Mouse (Mus musculus): ENCODE results near the gene 2010111I01Rik.
A peak's percentile ranks its signal among the peaks of the same experiment; 100 is the strongest.
"Not testable (repeated sequence)": the region's sequence is repeated elsewhere in the genome, so short reads cannot be mapped to it uniquely, and the experiment has no call there.

2010111I01Rik gene

GRCm38 (mm10) chr13:63206396-63206795 is 241.7 kb downstream of the 2010111I01Rik start:
- no peak for DNase-seq (ENCODE audit: low spot score)

DNA sequence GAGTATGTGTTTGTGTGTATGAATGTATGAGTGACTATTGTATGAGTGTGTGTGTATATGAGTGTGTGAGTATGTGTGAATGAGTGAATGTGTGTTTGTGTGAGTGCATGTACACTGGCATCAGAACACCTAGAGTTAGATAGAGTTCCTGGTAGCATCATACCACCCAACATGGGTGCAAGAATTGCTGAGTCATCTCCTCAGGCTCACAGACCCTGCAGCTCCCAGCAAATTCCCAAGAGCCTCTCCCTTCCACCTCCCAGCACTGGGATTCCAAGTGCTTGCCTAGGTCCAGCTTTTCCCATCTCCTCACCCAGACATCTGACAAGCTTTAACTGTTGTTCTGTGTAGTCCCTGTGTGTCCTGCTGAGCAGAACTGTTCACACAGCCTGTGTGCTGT is 251.8 kb downstream of the 2010111I01Rik start:
- DNase-seq (ENCODE audit: low spot score): no peak

DNA sequence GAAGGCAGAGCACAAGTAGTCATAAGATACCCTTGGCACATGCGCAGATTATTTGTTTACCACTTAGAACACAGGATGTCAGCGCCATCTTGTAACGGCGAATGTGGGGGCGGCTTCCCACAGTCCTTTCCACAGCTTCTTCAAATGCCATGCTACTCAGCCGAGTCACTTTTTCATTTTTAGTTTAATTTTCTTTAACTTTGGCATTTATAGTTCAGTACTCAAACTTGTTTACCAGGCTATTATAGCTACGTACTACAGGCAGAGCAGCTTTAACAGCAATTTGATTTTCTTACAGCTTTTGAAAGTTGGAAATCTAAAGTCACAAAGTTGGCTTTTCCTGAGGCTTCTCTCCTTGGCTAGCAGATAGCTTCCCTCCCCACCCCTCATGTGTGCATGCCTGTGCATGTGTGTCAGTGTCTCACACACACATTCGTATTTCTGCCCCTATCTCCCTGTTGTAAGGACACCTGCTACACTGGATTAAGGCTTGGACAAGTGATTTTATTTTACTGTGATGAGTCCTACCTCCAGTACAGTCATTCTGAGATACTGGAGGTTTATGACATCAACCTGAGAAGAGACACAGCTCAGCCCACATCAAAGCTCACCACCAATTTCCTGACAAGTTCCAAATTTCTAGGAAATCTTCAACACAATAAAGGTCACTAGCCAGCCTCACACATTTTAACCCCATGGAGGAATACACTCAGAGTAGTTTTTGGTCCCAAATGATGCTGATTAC is 258.5 kb downstream of the 2010111I01Rik start:
- DNase-seq (ENCODE audit: low spot score): peak; percentile 72

DNA sequence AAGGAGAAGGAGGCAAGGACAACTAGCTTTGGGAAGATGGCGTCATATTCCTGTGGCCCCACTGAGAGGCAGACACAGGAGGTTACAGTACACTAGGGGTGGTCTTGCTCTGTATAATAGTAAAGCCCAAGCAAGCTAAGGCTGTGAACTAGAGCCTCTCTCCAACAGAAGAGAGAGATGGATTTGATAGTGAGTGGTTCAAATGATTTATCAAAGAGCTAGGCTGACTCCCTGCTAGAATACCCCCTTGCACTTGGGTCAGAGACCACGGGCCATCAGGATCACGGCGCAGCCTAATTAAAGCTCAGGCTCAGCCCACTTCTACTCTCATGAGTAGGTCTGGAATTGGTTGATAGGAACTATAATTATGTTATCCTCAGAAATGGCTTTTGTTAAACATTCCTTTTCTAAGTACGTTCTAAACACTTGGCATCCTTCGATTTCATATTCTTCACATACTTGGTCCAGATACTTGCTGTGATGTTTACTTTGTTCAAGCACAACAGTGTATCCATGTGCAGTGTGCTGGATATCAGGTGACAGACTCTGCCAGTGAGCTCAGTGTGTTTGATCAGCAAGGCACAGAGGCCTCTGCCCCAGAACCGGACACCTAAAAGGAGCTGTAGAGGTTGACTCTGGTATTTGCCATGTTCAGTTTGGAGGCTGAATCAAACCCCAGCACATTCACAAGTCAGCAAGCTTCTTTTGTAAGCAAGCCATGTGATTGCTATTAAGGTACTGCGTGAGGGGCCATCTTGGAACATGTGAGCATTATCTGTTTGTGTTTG is 261.3 kb downstream of the 2010111I01Rik start:
- no peak for DNase-seq (ENCODE audit: low spot score)

DNA sequence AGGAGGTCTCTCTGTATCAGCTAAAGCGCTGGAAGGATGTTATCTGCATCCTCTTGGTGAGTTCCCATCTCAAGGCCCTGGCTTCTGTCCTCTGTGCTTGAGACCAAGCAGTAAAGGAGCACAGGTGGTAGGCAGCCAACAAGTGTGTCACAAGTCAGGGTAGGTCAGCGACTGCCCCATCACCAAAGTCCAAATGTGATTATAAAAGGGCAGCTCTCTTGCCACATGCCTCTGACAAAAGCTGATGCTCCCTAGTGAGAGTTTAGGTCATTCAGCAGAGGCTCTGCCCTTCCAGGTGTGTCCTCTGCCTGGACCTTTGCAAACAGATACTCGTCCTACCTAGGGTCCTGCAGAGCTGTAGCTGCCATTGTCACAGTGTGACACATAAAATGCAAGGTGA is 263.1 kb downstream of the 2010111I01Rik start:
- no peak for DNase-seq (ENCODE audit: low spot score)

DNA sequence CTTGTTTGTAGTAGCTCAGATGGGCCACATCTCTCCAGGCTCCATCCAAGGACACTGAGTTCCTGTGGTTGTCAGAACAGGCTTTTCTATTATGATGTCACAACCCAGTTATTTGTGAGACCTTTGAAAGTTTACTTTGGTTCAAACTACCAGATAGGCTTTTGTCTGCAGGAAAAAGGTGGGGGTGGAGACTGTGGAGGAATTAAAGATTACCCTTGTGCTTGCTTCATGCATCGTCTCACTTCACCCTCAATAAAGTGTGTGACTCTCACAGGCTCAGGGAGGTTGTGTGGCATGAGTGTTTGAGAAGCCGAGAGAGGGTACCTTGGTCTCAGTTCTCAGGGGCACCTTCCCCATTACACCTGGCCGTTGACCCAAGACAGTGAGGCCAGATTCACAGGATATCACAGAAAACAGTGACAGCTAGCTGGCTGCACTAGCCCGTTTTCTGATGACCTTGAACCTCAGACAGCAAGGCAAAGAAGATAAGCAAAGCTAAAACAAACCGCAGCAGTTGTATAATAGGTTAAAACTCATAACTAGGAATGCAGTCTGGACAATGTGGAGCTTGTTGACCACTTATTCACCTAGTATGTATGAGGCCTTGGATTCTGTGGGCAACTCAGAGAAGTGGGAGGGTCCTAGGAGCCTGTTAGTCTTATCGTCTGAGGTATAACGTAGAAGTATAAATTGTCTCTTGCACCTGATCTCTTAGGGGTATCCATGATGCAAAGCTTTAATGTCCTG is 266.4 kb downstream of the 2010111I01Rik start:
- no peak for DNase-seq (ENCODE audit: low spot score)

DNA sequence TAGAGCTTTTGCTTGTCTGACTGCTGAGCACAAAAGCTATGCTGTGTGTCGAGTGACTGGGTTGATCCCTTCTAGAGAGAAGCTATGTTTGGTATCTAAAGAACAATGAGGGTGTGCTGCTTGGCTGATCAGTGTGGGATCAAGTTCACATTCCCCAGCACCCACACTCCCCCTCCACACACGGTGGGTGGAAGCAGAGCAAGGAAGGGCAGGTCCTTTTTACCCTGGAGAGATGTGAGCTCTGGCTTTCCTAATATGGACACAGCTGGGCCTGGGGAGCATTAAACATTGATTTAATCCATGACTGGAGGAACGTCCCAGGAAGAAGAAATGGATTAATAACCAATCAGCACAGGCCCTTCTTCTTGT is 267.0 kb downstream of the 2010111I01Rik start:
- DNase-seq (ENCODE audit: low spot score): no peak

DNA sequence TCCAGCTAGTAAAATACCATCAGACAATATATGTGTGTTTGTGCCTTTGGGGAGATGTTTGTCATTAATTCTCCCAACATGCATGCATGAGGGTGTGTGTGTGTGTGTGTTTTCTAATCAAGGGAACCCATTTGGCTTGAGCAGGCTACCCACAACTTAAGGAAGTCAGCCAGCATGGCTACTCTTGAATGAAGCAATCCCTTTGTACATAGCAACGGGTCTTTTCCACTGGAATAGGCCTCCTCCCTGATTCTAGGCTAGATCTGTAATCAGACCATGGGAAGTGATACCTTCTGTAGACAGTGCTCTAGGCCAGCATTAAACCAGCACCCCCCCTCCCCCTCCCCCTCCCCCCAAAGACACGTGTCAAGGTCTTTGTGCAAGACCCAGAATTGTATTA is 267.9 kb downstream of the 2010111I01Rik start:
- no peak for DNase-seq (ENCODE audit: low spot score)

- not testable (repeated sequence) for DNase-seq (ENCODE audit: low spot score)
Measured at GRCm38 (mm10) chr13:63234520-63234919, 269.8 kb downstream of the 2010111I01Rik start.

DNA sequence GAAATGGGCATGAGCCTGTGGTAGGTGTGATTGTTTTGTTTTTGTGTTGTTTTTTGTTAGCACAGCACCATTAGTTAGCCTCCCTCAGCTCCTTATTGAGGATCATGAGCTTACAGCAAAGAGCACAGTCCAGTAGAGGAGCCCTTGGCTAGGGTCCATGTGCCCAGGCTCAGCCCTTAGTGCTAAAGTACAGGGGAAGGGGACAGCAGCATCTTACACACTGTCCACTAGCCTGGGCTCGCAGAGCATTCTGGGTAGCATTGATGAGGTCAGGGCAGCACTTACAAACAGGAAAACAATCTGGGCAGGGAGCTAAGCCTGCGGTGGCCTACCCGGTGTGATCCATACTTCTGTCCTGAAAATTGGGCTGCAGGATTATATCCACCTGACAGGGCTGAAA is 270.9 kb downstream of the 2010111I01Rik start:
- DNase-seq (ENCODE audit: low spot score): no peak

DNA sequence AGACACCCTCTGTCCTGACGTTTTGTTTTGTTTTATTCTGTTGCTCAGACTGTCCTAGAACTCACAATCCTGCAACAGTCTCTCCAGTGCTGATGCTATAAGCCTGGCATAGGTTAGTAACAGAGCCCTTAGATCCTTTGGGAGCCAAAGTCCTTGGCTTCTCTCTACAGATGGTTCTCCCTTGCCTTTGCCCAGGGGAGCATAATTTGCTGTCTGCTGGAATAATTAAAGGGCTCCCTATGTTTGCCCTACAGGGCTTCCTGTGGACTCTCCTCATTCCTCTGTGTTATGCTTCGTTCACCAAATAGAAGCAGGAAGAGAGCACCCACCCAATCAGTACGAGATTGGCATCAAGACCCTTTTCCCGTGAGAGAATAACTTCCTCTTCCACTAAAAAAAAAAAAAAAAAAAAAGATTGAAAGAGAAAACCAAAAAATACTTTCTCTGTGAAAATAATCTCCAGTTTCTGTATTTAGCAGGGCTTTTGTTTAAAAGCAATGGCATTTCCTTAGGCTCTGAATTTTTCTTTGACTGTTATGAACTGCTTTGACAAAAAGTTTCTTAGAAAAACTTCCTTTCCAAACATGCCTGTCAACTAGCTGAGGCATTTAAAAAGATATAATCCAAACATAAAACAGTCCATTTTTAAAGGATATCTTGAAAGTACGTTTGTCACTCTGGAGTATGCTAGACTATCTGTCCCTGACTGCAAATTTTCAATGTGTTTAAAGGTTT is 271.6 kb downstream of the 2010111I01Rik start:
- no peak for DNase-seq (ENCODE audit: low spot score)

GRCm38 (mm10) chr13:63238045-63238444 is 273.4 kb downstream of the 2010111I01Rik start:
- no peak for DNase-seq (ENCODE audit: low spot score)

- no peak for DNase-seq (ENCODE audit: low spot score)
Measured at GRCm38 (mm10) chr13:63239301-63239804, 274.7 kb downstream of the 2010111I01Rik start.

GRCm38 (mm10) chr13:63239877-63240671 is 275.4 kb downstream of the 2010111I01Rik start:
- DNase-seq (ENCODE audit: low spot score): peak; percentile 82

DNA sequence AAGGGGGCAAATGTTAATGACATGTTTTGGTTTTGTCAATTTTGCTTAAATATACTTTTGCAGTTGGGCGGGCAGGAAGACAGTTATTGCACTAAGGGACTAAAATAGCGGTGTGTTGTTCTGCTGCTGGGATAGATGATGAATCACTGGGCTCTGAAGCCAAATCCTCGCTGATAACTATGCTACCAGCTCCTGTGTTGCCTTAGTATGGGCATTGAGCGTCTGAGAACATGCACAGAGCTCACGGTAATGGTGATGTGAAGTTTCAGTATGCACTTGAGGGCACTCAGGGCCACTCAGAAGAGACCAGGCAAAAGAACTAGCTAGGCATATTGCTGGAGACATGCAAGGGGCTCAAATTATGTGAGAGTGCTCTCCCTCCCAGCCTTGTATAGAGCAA is 276.1 kb downstream of the 2010111I01Rik start:
- DNase-seq (ENCODE audit: low spot score): no peak

- DNase-seq (ENCODE audit: low spot score): no peak
Measured at GRCm38 (mm10) chr13:63241665-63242064, 277.0 kb downstream of the 2010111I01Rik start.

- DNase-seq (ENCODE audit: low spot score): no peak
Measured at GRCm38 (mm10) chr13:63242401-63243192, 277.9 kb downstream of the 2010111I01Rik start.

GRCm38 (mm10) chr13:63243586-63243985 is 278.9 kb downstream of the 2010111I01Rik start:
- no peak for DNase-seq (ENCODE audit: low spot score)

GRCm38 (mm10) chr13:63244425-63244824 is 279.7 kb downstream of the 2010111I01Rik start:
- no peak for DNase-seq (ENCODE audit: low spot score)

- DNase-seq (ENCODE audit: low spot score): no peak
Measured at GRCm38 (mm10) chr13:63245218-63245617, 280.5 kb downstream of the 2010111I01Rik start.

Measured in T-cell, adult 2 months (primary cell).